Mouse (Mus musculus) granulocyte monocyte progenitor cell, adult 5-6 weeks (primary cell): ENCODE data around the gene Hcar2. TPM values are rescaled to one million over a fixed set of nuclear protein-coding genes. Genes with fewer than 3 reads are reported as not detected.

Source experiments
- ATAC-seq: replicated peaks from 2 replicates; pipeline ENCODE4 v1.8.0; 2016; ENCODE audit warnings: mild to moderate bottlenecking, moderate TSS enrichment, inconsistent platforms; ENCODE audit not compliant: poor library complexity, severe bottlenecking
- total RNA-seq, 2 experiments: library from RNA; stranded (forward) in 1 of 2; stranded (reverse) in 1 of 2; fragments of 200-712, 200-1000 nt in 1 of 2; fragments of >200 nt in 1 of 2; fragmentation: Nextera tagmentation in 1 of 2; gene quantifications; 2 replicates each; pipeline ENCODE4 v1.2.3; 2014 to 2017

Hcar2 gene
- total RNA-seq (2014; fragmentation: Nextera tagmentation) (not detected in 2 replicates), total RNA-seq (2017) (2.7 and 5.4 TPM in 2 replicates)

DNA sequence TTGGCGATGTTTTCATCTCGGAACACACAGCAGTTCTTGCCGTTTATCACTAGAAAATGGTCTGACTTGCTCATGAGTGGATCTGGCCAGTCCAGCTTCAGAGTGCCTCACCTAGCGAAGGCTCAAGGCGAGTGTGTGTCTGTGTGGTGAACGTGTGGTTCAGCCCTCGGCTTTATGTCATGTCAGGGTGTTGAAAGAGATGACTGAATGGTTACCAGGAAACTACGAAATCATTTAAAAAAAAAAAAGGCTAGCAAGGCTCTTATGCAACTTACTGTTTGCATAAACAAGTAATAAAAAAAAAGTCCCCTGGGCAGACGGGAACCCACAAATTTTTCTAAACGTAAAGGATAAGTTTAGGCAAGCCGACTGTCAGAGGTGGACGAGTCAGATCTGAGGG lies at the start of gene Hcar2:
Hcar2 (minus strand) TSS at position 135 of the 400 bp plus-strand sequence.
- peak; percentile 83 for ATAC-seq

DNA sequence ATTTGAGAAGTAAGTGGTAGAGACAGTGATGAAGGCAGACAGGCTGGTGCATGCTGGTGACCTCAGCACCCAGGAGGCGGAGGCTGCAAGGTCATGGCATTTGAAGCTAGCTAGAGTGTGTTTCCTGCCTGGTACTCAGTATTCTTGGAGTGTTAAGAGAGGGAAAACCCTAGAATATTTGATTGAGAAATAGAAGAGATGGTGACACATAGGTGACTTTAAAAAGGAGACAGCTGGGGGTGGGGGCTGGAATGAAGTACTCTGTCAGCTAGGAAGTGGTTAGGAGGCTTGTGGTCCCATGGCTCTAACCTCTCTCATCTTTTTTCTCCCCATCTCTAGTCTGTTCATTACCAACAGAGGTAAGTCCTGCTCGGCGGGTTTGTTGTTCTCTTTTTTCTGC lies 49.6 kb upstream of the Hcar2 start:
- ATAC-seq, result peak; percentile 33

DNA sequence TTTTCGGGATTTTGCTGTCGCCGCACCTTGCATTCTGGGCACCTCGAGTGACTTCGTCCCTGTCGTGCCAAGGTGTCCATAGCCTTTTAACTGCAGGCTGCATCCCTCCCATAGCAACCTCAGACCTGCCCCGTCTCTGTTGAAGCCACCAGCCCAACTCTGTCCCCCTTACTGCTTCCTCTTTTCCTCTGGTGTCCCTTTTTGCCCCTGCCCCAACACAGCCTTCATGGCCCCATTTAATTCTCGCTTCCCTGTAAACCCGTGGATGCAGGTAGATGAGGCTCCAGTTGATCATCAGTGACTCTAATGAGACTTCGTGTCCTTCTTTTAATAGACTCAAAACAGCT lies 42.3 kb upstream of the Hcar2 start:
- ATAC-seq, result peak; percentile 41; the same call in 1 of the 2 replicates

GRCm38 (mm10) chr5:123906976-123907630 lies 41.8 kb upstream of the Hcar2 start, which contains the start of gene Denr:
Denr (plus strand) TSS chr5:123907175.
- peak; percentile 92 for ATAC-seq

GRCm38 (mm10) chr5:123906146-123906975 lies 41.1 kb upstream of the Hcar2 start:
- ATAC-seq, result peak; percentile 41

DNA sequence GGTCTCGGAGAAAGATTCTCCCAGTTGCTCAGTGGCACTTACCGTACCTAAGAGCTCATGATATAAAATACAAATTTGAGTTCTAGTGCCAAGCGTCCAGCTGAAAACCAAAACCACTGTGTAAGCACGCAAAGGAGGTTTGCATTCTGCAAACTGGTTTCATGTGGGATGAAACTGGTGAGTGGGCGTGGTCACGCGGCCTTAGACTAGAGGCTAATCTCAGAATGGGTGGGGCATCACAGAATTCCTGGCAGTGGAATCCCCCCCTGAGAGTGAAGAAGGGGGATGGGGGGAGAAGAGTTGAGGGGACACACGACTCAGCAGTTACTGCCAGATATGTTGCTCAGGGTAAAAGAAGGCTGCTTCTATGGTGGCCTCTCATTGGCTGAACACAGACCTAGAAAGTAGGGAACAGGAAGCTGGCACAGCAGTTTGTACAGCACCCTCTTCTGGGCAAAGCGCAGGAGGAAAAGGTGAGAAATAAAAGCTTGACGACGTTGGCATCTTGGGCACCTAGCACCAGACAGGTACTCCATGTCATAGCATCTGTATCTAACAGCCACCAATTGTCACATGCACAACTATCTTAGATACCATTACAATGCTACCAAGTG lies 38.9 kb upstream of the Hcar2 start:
- no peak for ATAC-seq

DNA sequence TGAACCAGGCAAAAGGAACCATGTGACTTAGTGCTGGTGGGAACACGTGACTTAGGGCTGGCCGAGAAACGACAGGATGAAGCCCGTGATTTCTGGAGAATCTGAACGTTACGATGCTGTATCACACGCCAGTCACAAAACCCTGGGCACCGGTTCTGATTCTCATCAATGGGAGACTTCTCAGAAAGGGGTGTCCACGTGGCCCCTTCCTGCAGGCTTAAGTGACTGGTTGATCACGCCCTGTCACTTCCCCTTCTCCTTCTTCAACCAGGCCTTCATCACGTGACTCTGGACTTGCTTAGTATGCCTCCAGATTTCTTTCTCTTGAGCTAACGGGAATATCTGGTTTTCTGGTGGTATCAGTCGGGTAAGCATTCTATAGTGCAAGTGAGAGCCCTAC lies 32.1 kb upstream of the Hcar2 start:
- ATAC-seq, result peak; percentile 87

DNA sequence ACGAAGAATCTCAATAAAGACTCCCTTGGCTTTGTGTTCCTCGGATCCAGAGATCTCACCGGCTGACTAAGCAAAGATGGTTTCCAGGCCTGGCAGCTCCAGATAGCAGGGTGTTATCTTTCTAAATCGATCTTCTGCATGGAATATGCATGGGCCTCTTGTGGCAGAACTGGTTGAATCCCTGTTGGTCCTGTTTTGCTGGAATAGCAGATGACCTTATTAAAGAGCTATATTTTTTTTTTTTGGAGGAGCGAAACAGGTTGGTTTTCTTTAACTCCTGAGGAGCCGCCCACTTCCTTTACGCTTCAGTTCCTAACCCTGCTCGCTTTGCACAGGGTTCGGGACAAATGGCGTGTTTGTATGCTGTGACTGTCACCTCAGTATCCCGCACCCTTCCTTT lies 31.1 kb upstream of the Hcar2 start:
- no peak for ATAC-seq

GRCm38 (mm10) chr5:123893520-123893919 lies 28.2 kb upstream of the Hcar2 start:
- ATAC-seq, result peak; percentile 47

- ATAC-seq, result peak; percentile 85
Observed at GRCm38 (mm10) chr5:123891669-123892068, 26.4 kb upstream of the Hcar2 start.

- ATAC-seq, result peak; percentile 10; the same call in 1 of the 2 replicates
Observed at GRCm38 (mm10) chr5:123890987-123891386, 25.7 kb upstream of the Hcar2 start.

- ATAC-seq, result no peak
Observed at GRCm38 (mm10) chr5:123890312-123890711, 25.0 kb upstream of the Hcar2 start.

DNA sequence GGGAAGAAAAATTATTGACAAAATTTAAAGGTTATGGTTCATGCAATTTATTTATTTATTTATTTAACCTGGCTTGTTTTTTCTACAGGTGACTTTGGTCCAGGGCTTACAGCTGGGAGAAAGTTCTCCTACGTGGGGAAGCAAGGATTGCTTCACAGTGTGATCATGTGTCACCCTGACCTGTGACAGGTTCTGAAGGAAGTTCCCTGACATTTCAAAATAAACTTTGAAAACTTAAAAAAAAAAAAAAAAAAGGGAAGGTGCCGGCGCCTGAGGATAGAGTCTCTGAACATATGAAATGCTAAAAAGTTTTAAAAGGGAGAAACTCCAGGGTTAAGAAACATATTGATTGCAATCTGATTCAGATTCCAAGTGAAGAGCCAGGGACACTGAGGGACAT lies 21.1 kb upstream of the Hcar2 start:
- ATAC-seq, result peak; percentile 65

- ATAC-seq, result peak; percentile 94
Observed at GRCm38 (mm10) chr5:123884332-123884731, 19.0 kb upstream of the Hcar2 start.

DNA sequence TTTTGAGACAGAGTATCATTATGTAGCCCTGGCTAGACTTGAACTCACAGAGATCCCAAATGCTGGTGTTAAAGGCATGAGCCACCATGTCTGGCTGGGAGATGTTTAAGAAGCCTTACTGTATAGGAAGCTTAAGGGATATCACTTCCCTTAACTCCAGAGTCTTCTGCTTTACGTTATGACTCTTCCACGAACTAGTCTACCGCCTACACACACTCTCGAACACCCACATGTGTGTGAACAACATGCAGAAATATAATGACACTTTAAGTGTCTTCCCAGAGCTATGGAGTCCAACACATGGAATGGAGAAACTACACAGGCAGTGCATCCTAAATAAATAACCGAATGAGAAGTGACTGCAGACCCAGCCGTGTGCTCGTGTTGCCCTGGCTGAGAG lies 18.6 kb upstream of the Hcar2 start:
- no peak for ATAC-seq

DNA sequence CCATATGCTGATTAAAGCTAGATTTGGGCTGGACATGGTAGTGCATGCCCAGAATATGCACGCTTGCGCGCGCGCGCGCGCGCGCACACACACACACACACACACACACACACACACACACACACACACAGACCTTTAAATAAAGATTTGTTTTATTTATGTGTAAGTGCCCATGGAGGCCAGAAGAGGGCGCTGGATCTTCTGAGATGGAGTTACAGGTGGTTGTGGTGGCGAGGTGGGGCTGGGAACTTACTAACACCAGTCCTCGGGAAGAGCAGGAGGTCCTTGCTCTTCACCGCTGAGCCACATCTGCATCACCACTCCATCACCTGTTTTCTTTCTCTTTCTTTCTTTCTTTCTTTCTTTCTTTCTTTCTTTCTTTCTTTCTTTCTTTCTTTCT lies 15.5 kb upstream of the Hcar2 start:
- no peak for ATAC-seq

- no peak for ATAC-seq
Observed at GRCm38 (mm10) chr5:123879928-123880327, 14.6 kb upstream of the Hcar2 start, which contains the start of gene Hcar1. Hcar1 (minus strand) TSS chr5:123880020.

DNA sequence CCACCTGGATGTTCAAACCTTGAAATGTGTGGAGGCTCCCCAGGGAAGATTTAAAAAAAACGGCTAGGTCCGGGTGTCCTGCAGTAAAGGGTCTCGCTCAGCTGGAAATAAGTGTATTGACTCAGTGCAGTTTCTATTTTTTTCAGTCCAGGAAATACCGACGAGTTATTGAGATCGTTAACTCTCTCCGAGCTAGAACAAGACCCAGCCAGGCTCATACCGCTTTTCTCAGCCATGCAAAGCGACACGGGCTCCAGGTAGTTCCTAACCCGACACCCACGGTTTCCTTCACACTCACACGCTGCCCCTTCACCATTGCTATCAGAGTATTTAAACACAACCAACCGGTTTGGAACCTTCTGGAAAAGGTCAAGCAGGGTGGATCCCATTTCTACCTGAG lies 12.8 kb upstream of the Hcar2 start:
- no peak for ATAC-seq

GRCm38 (mm10) chr5:123874177-123874576 lies 8.9 kb upstream of the Hcar2 start:
- ATAC-seq, result no peak; the same call in 1 of the 2 replicates

DNA sequence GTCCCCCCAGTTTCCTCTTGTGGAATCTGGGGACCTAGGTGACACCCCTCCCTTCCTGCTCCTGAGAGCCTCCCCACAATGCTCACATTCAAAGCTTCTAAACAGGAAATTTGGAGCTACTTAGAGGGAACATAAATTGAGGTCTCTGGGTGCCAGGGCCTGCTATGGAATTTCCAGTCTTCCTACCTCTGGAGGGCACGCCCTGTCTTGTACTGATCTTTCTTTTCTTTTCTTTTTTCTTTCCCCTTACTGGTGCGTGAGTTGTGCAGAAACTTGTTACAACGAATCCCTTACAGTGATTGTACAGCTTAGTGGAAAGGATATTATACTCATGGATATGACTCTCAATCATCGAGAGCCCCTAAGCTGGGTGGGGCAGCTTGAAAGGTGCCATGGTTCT lies 4.3 kb upstream of the Hcar2 start:
- no peak for ATAC-seq

GRCm38 (mm10) chr5:123866457-123866856 lies 1.2 kb upstream of the Hcar2 start:
- ATAC-seq, result no peak
